In genomic region chr3:105489607-105490006, GRCm38 (mm10) we compare ENCODE assay signal across 8 mouse cellular contexts. TPM values are rescaled to one million over a fixed set of nuclear protein-coding genes. Genes with fewer than 3 reads are reported as not detected.
A peak's percentile ranks its signal among the peaks of the same experiment; 100 is the strongest.
DNase-seq lines count a peak whose midpoint lies in the region; ATAC-seq lines count a peak whose summit lies in the region.

No protein-coding gene starts in this region.

- H3K36me3 ChIP-seq in forebrain, embryonic 10.5 days (replicated peaks) = no peaks in the 10 kb centered on the region
- no peaks in the 10 kb centered on the region for H3K36me3 ChIP-seq in forebrain, embryonic 11.5 days (ENCODE audit: control insufficient read depth, insufficient read depth, low read length)

- WGBS in forebrain, embryonic 10.5 days = 16% methylated on average over 4 of the region's 4 CpGs
- 15% methylated on average over 4 of the region's 4 CpGs for whole genome bisulfite sequencing in forebrain, embryonic 11.5 days

- no peaks in the 10 kb centered on the region for H3K9me3 ChIP-seq in forebrain, embryonic 10.5 days
- H3K9me3 ChIP-seq in forebrain, embryonic 11.5 days (ENCODE audit: control insufficient read depth, low read length) = no peaks in the 10 kb centered on the region

- H3K4me3 ChIP-seq in forebrain, embryonic 10.5 days = no peak overlapping the region
- no peak overlapping the region for H3K4me3 ChIP-seq in forebrain, embryonic 11.5 days (ENCODE audit: low read depth, low read length)

- no peak for ATAC-seq in forebrain, embryonic 11.5 days (replicated peaks; ENCODE audit: low FRiP score)
- ATAC-seq in monocyte, adult 5-6 weeks (replicated peaks; ENCODE audit: insufficient number of reproducible peaks, low FRiP score, low TSS enrichment, poor library complexity, severe bottlenecking) = no peak

- no peaks in the 10 kb centered on the region for H3K27me3 ChIP-seq in forebrain, embryonic 10.5 days (ENCODE audit: poor library complexity, severe bottlenecking)
- H3K27me3 ChIP-seq in forebrain, embryonic 11.5 days (ENCODE audit: control insufficient read depth, insufficient read depth, low read length) = no peaks in the 10 kb centered on the region

- 0 out of 2 replicates have a peak overlapping the region, but pooled peaks have one; percentile 30 for H3K27ac ChIP-seq in forebrain, embryonic 10.5 days
- H3K27ac ChIP-seq in forebrain, embryonic 11.5 days (ENCODE audit: low read depth, low read length) = no peak overlapping the region

- intact Hi-C loops in heart, postnatal 25 days (cut with DNase I) = no loop called here
- intact Hi-C loops in left cerebral cortex, postnatal 4 days (cut with DNase I) = no loop called here

- peaks cover 19% of the 10 kb centered on the region for H3K4me1 ChIP-seq in forebrain, embryonic 10.5 days
- no peaks in the 10 kb centered on the region for H3K4me1 ChIP-seq in forebrain, embryonic 11.5 days (replicated peaks; ENCODE audit: control insufficient read depth, insufficient read depth, low read length)

- no peak for DNase-seq in forebrain, embryonic 10.5 days (ENCODE audit: extremely low spot score, low spot score)
- no peak for DNase-seq in forebrain, embryonic 11.5 days (ENCODE audit: low spot score)
- peak; percentile 63 for DNase-seq in urinary bladder, postnatal 14 days (ENCODE audit: low spot score)
- DNase-seq in urinary bladder, postnatal 10 days (ENCODE audit: low spot score) = no peak
- peak; percentile 10 for DNase-seq in heart, postnatal 25 days (ENCODE audit: low spot score)
- peak; percentile 41 for DNase-seq in left cerebral cortex, postnatal 4 days
- DNase-seq in thymus, adult 18-20 months = no peak

- no peak overlapping the region for H3K4me2 ChIP-seq in forebrain, embryonic 11.5 days (ENCODE audit: low read depth, low read length, severe bottlenecking)

- H3K9ac ChIP-seq in forebrain, embryonic 11.5 days (ENCODE audit: low read length) = no peak overlapping the region

RNA-seq across cellular contexts. Expression of gene Kcnd3, which starts 37.5 kb away (rescaled TPM):
- 0.21 and 0.31 TPM in 2 replicates for polyA plus RNA-seq in forebrain, embryonic 10.5 days (2016; fragmentation: Nextera tagmentation; extraction: Ambion mirVana)
- polyA plus RNA-seq in forebrain, embryonic 11.5 days (2014; fragmentation: Nextera tagmentation; extraction: Ambion mirVana) = 1.3 and 2.1 TPM in 2 replicates
- total RNA-seq in heart, postnatal 25 days (2021) = 1 to 10 TPM; 8.0 to 9.4 TPM
- 10 to 100 TPM; 35.8 to 41.2 TPM for total RNA-seq in left cerebral cortex, postnatal 4 days (2021)
- not detected in 3 replicates for total RNA-seq in monocyte, adult 5-6 weeks (2017)

Comparison
In these comparisons a context has a peak if more than half of its experiments do, and no peak if none do; other contexts are left out.
1. DNase-seq: peak in urinary bladder, postnatal 14 days (single experiment), heart, postnatal 25 days (single experiment) and left cerebral cortex, postnatal 4 days (single experiment); none in forebrain, embryonic 10.5 days (single experiment), forebrain, embryonic 11.5 days (single experiment), urinary bladder, postnatal 10 days (single experiment) and thymus, adult 18-20 months (0 of 2).